In genomic region chr13:45778750-45779149, GRCm38 (mm10) we compare ENCODE assay signal across 18 mouse cellular contexts.
A peak's percentile ranks its signal among the peaks of the same experiment; 100 is the strongest.
DNase-seq lines count a peak whose midpoint lies in the region; ATAC-seq and TF ChIP-seq lines count a peak whose summit lies in the region.
"Had no signal": no experiment of that assay in that cellular context is flagged by ENCODE, and none has a peak within 500 bp of the region (broad histone marks: within the 10 kb centered on the region; RNA-seq: fewer than 3 reads in every experiment).

No protein-coding gene starts in this region.

- H3K79me2 ChIP-seq in liver, adult 2 months (ENCODE audit: control insufficient read depth, insufficient read depth, low read length), result no peaks in the 10 kb centered on the region

- TF ChIP-seq CTCF in liver, adult 2 months (IDR thresholded peaks at IDR 0.05; ENCODE audit: low read depth, low read length), result peak; percentile 44

- TF ChIP-seq POLR2A in liver, adult 2 months (IDR thresholded peaks at IDR 0.05; ENCODE audit: extremely low read depth, insufficient read depth, low read length), result no peak

- H3K4me2 ChIP-seq in embryonic facial prominence, embryonic 14.5 days (ENCODE audit: low read depth, low read length), result no peak overlapping the region
- H3K4me2 ChIP-seq in liver, embryonic 12.5 days, result no peak overlapping the region
- H3K4me2 ChIP-seq: forebrain, embryonic 13.5 days; neural tube, embryonic 12.5 days had no signal

- no peaks in the 10 kb centered on the region for H3K36me3 ChIP-seq in embryonic facial prominence, embryonic 14.5 days (ENCODE audit: control insufficient read depth, insufficient read depth, low read length)
- H3K36me3 ChIP-seq in embryonic facial prominence, embryonic 10.5 days (replicated peaks), result no peaks in the 10 kb centered on the region
- peaks cover 2% of the 10 kb centered on the region for H3K36me3 ChIP-seq in liver, adult 2 months (ENCODE audit: control insufficient read depth, insufficient read depth, low read length)
- H3K36me3 ChIP-seq in liver, embryonic 12.5 days, result no peaks in the 10 kb centered on the region
- H3K36me3 ChIP-seq: neural tube, embryonic 12.5 days had no signal

- peak overlapping the region; percentile 75; the same call in 1 of the 2 replicates for H3K27ac ChIP-seq in embryonic facial prominence, embryonic 14.5 days (replicated peaks; ENCODE audit: low read depth, low read length)
- H3K27ac ChIP-seq in embryonic facial prominence, embryonic 10.5 days (replicated peaks), result no peak overlapping the region
- H3K27ac ChIP-seq in liver, adult 2 months (replicated peaks; ENCODE audit: insufficient read depth, low read depth, low read length), result no peak overlapping the region
- no peak overlapping the region for H3K27ac ChIP-seq in liver, embryonic 12.5 days
- H3K27ac ChIP-seq: forebrain, embryonic 13.5 days; neural tube, embryonic 12.5 days had no signal

- no peaks in the 10 kb centered on the region for H3K27me3 ChIP-seq in embryonic facial prominence, embryonic 14.5 days (replicated peaks; ENCODE audit: control insufficient read depth, insufficient read depth, low read length)
- H3K27me3 ChIP-seq in embryonic facial prominence, embryonic 10.5 days (replicated peaks; ENCODE audit: low read depth, poor library complexity, severe bottlenecking), result no peaks in the 10 kb centered on the region
- H3K27me3 ChIP-seq in liver, adult 2 months (ENCODE audit: control insufficient read depth, insufficient read depth, low read length), result no peaks in the 10 kb centered on the region
- H3K27me3 ChIP-seq in liver, embryonic 12.5 days (replicated peaks), result no peaks in the 10 kb centered on the region
- H3K27me3 ChIP-seq: forebrain, embryonic 13.5 days; megakaryocyte, embryonic 14.5 days; neural tube, embryonic 12.5 days had no signal

- ATAC-seq in embryonic facial prominence, embryonic 14.5 days (ENCODE audit: low read depth), result no peak
- ATAC-seq in liver, embryonic 12.5 days, result no peak
- ATAC-seq: forebrain, embryonic 13.5 days had no signal

- 88% methylated on average over 5 of the region's 5 CpGs for WGBS in embryonic facial prominence, embryonic 14.5 days
- 90% methylated on average over 5 of the region's 5 CpGs for WGBS in embryonic facial prominence, embryonic 10.5 days
- WGBS in liver, adult 2 months, result 94% methylated on average over 5 of the region's 5 CpGs
- whole genome bisulfite sequencing in liver, embryonic 12.5 days (ENCODE audit: insufficient replicate concordance), result 83% methylated on average over 5 of the region's 5 CpGs

- DNase-seq in embryonic facial prominence, embryonic 14.5 days (ENCODE audit: low spot score), result no peak
- no peak for DNase-seq in embryonic facial prominence, embryonic 10.5 days (ENCODE audit: low spot score)
- no peak for DNase-seq in liver, adult 2 months (ENCODE audit: extremely low read depth, low read depth, low spot score)
- DNase-seq in thymus, postnatal 4 days, result peak; percentile 14
- no peak for DNase-seq in thymus, adult 18-20 months
- DNase-seq in adrenal gland, postnatal 14 days, result no peak
- DNase-seq in embryo, embryonic 10.5 days (ENCODE audit: low spot score), result no peak
- DNase-seq: adrenal gland, postnatal 25 days; cerebellum, adult 18-20 months; gastrocnemius, postnatal 36 days; heart, postnatal 4 days; kidney, adult 9 months; layer of hippocampus, adult 9-11 months; left cerebral cortex, postnatal 4 days had no signal

- no peak overlapping the region for H3K4me3 ChIP-seq in embryonic facial prominence, embryonic 14.5 days (ENCODE audit: low read depth, low read length)
- no peak overlapping the region for H3K4me3 ChIP-seq in embryonic facial prominence, embryonic 10.5 days
- H3K4me3 ChIP-seq in liver, adult 2 months (ENCODE audit: insufficient read depth, low read depth, low read length), result no peak overlapping the region
- H3K4me3 ChIP-seq in liver, embryonic 12.5 days, result no peak overlapping the region
- H3K4me3 ChIP-seq: forebrain, embryonic 13.5 days; megakaryocyte, embryonic 14.5 days; neural tube, embryonic 12.5 days had no signal

- H3K9me3 ChIP-seq in embryonic facial prominence, embryonic 14.5 days (ENCODE audit: control insufficient read depth, low read length), result no peaks in the 10 kb centered on the region
- H3K9me3 ChIP-seq in embryonic facial prominence, embryonic 10.5 days, result no peaks in the 10 kb centered on the region
- no peaks in the 10 kb centered on the region for H3K9me3 ChIP-seq in liver, embryonic 12.5 days (replicated peaks)
- H3K9me3 ChIP-seq: neural tube, embryonic 12.5 days had no signal

- no peak overlapping the region for H3K9ac ChIP-seq in embryonic facial prominence, embryonic 14.5 days (ENCODE audit: low read depth, low read length)
- H3K9ac ChIP-seq in liver, adult 2 months (ENCODE audit: low read depth, low read length), result no peak overlapping the region
- H3K9ac ChIP-seq in liver, embryonic 12.5 days, result no peak overlapping the region
- H3K9ac ChIP-seq: forebrain, embryonic 13.5 days; neural tube, embryonic 12.5 days had no signal

- peaks cover 8% of the 10 kb centered on the region for H3K4me1 ChIP-seq in embryonic facial prominence, embryonic 14.5 days (ENCODE audit: control insufficient read depth, insufficient read depth, low read length)
- H3K4me1 ChIP-seq in embryonic facial prominence, embryonic 10.5 days, result peaks cover 8% of the 10 kb centered on the region
- no peaks in the 10 kb centered on the region for H3K4me1 ChIP-seq in liver, adult 2 months (ENCODE audit: control insufficient read depth, insufficient read depth, low read length)
- H3K4me1 ChIP-seq in liver, embryonic 12.5 days, result peaks cover 11% of the 10 kb centered on the region
